Mouse (Mus musculus) MEL (cell line): ENCODE data around the gene Mrtfa. TPM values are rescaled to one million over a fixed set of nuclear protein-coding genes. Genes with fewer than 3 reads are reported as not detected.

ENCODE experiments used
- DNase-seq: peaks from one replicate; pipeline ENCODE4 v3.0.0; 2011; ENCODE audit warnings: low read depth, low spot score
- H3K27ac ChIP-seq: 2 replicates; pipeline ENCODE4 v1.5.1; 2012; ENCODE audit warnings: low read depth, mild to moderate bottlenecking, control low read depth, low read length, moderate library complexity; ENCODE audit not compliant: control insufficient read depth
- H3K27me3 ChIP-seq, 2 experiments: fragments of 150-350 bp in 1 of 2; sonication (generic) in 1 of 2; 2 replicates each; pipeline ENCODE4 v1.6.1; 2012; ENCODE audit warnings: low read length in 2 of 2, mild to moderate bottlenecking in 2 of 2, improper control_type of control experiment in 1 of 2, moderate library complexity in 1 of 2; ENCODE audit not compliant: insufficient read depth in 2 of 2, control insufficient read depth in 1 of 2
- H3K36me3 ChIP-seq, 2 experiments: 2 replicates each; pipeline ENCODE4 v1.6.1; 2012 to 2014; ENCODE audit warnings: low read length in 2 of 2, improper control_type of control experiment in 1 of 2, inconsistent platforms in 1 of 2, mild to moderate bottlenecking in 1 of 2; ENCODE audit not compliant: insufficient read depth in 2 of 2, control insufficient read depth in 1 of 2
- H3K4me1 ChIP-seq, 2 experiments: fragments of 150-350 bp in 1 of 2; sonication (generic) in 1 of 2; 2 replicates each; pipeline ENCODE4 v1.6.1; 2012; ENCODE audit warnings: low read length in 2 of 2, improper control_type of control experiment in 1 of 2, mild to moderate bottlenecking in 1 of 2; ENCODE audit not compliant: insufficient read depth in 2 of 2, control insufficient read depth in 1 of 2
- H3K4me3 ChIP-seq, 2 experiments: fragments of 150-350 bp in 1 of 2; sonication (generic) in 1 of 2; 2 replicates each; pipeline ENCODE4 v1.5.1; 2012; ENCODE audit warnings: low read depth in 2 of 2, low read length in 2 of 2, mild to moderate bottlenecking in 2 of 2, moderate library complexity in 2 of 2, control low read depth in 1 of 2, improper control_type of control experiment in 1 of 2; ENCODE audit not compliant: control insufficient read depth in 1 of 2, insufficient read depth in 1 of 2
- H3K79me2 ChIP-seq: 2 replicates; pipeline ENCODE4 v1.6.1; 2012; ENCODE audit warnings: mild to moderate bottlenecking, low read length, moderate library complexity; ENCODE audit not compliant: control insufficient read depth, poor library complexity, insufficient read depth
- H3K9ac ChIP-seq: 2 replicates; pipeline ENCODE4 v1.6.1; 2012; ENCODE audit warnings: low read depth, mild to moderate bottlenecking, control low read depth, low read length, moderate library complexity; ENCODE audit not compliant: control insufficient read depth, poor library complexity, severe bottlenecking
- H3K9me3 ChIP-seq: fragments of 150-350 bp; sonication (generic); replicated peaks from 2 replicates; pipeline ENCODE4 v1.6.1; 2012; ENCODE audit warnings: mild to moderate bottlenecking, low read length, improper control_type of control experiment, moderate library complexity; ENCODE audit not compliant: insufficient read depth
- CTCF ChIP-seq, 3 experiments: IDR thresholded peaks in 2 of 3; conservative IDR thresholded peaks in 1 of 3; 2 replicates each; pipeline ENCODE4 v1.5.1; 2011 to 2012; ENCODE audit warnings: low read length in 3 of 3, low read depth in 2 of 3, mild to moderate bottlenecking in 2 of 3, improper control_type of control experiment in 1 of 3, inconsistent platforms in 1 of 3, mixed read lengths in 1 of 3, moderate library complexity in 1 of 3; ENCODE audit not compliant: control insufficient read depth in 1 of 3, insufficient read depth in 1 of 3, poor library complexity in 1 of 3, severe bottlenecking in 1 of 3
- KAT2A ChIP-seq: conservative IDR thresholded peaks from 2 replicates; pipeline ENCODE4 v1.6.1; 2012; ENCODE audit warnings: low read depth, low read length, improper control_type of control experiment, inconsistent platforms
- MAX ChIP-seq: IDR thresholded peaks from 2 replicates; pipeline ENCODE4 v1.6.1; 2011; ENCODE audit warnings: low read length, improper control_type of control experiment
- MAZ ChIP-seq: IDR thresholded peaks from 2 replicates; pipeline ENCODE4 v1.6.1; 2012; ENCODE audit warnings: low read depth, mild to moderate bottlenecking, inconsistent platforms, low read length, improper control_type of control experiment
- MYC ChIP-seq: IDR thresholded peaks from 2 replicates; pipeline ENCODE4 v1.6.1; 2011; ENCODE audit warnings: low read depth, mild to moderate bottlenecking, low read length, improper control_type of control experiment, moderate library complexity
- NELFE ChIP-seq: IDR thresholded peaks from 2 replicates; pipeline ENCODE4 v1.6.1; 2011; ENCODE audit warnings: low read depth, low read length, improper control_type of control experiment
- POLR2A ChIP-seq, 2 experiments: IDR thresholded peaks; 2 replicates each; pipeline ENCODE4 v1.6.1; 2011 to 2012; ENCODE audit warnings: low read length in 2 of 2, mild to moderate bottlenecking in 2 of 2, control low read depth in 1 of 2, improper control_type of control experiment in 1 of 2, low read depth in 1 of 2, moderate library complexity in 1 of 2; ENCODE audit not compliant: control insufficient read depth in 1 of 2, insufficient read depth in 1 of 2, poor library complexity in 1 of 2
- POLR2AphosphoS5 ChIP-seq: IDR thresholded peaks from 2 replicates; pipeline ENCODE4 v1.6.1; 2012; ENCODE audit warnings: low read depth, borderline replicate concordance, mild to moderate bottlenecking, inconsistent platforms, low read length, moderate library complexity, mixed read lengths
- RAD21 ChIP-seq: IDR thresholded peaks from 2 replicates; pipeline ENCODE4 v1.6.1; 2011; ENCODE audit warnings: mild to moderate bottlenecking, low read depth, low read length, improper control_type of control experiment
- SIN3A ChIP-seq: IDR thresholded peaks from 2 replicates; pipeline ENCODE4 v1.6.1; 2012; ENCODE audit warnings: low read length, improper control_type of control experiment, inconsistent platforms
- SMC3 ChIP-seq: IDR thresholded peaks from 2 replicates; pipeline ENCODE4 v1.6.1; 2011; ENCODE audit warnings: low read depth, low read length, improper control_type of control experiment
- TCF12 ChIP-seq: IDR thresholded peaks from 2 replicates; pipeline ENCODE4 v1.6.1; 2014; ENCODE audit warnings: low read depth, mild to moderate bottlenecking, inconsistent platforms, low read length, improper control_type of control experiment, moderate library complexity
- ZC3H11A ChIP-seq: IDR thresholded peaks from 2 replicates; pipeline ENCODE4 v1.6.1; 2012; ENCODE audit warnings: low read depth, mild to moderate bottlenecking, inconsistent platforms, low read length, improper control_type of control experiment
- ZKSCAN1 ChIP-seq: IDR thresholded peaks from 2 replicates; pipeline ENCODE4 v1.6.1; 2012; ENCODE audit warnings: low read depth, mild to moderate bottlenecking, inconsistent platforms, low read length, improper control_type of control experiment, moderate library complexity
- ZMIZ1 ChIP-seq: IDR thresholded peaks from 2 replicates; pipeline ENCODE4 v1.6.1; 2012; ENCODE audit warnings: low read depth, mild to moderate bottlenecking, inconsistent platforms, low read length, improper control_type of control experiment, moderate library complexity
- ZNF384 ChIP-seq: IDR thresholded peaks from 2 replicates; pipeline ENCODE4 v1.6.1; 2012; ENCODE audit warnings: low read depth, mild to moderate bottlenecking, inconsistent platforms, low read length, improper control_type of control experiment
- polyA plus RNA-seq, 2 experiments: library from polyadenylated mRNA; stranded (reverse) in 1 of 2; unstranded in 1 of 2; fragments of >175 nt in 1 of 2; fragments of >200 nt in 1 of 2; gene quantifications; 2 replicates each; pipeline versions ENCODE4 v1.2.1 to v1.2.4; 2012; ENCODE audit warnings: low replicate concordance in 2 of 2, low read depth in 1 of 2; ENCODE audit not compliant: insufficient read length in 2 of 2, insufficient read depth in 1 of 2, missing spikeins in 1 of 2
- total RNA-seq: library from RNA; depleted of rRNA; stranded (reverse); fragments of 300-350 nt; gene quantifications from 2 replicates; pipeline ENCODE4 v1.2.3, GENCODE M21; 2012

Gene Mrtfa
- total and polyA plus RNA-seq, 3 experiments, result 2.6 to 11.9 TPM; not detected in 1

DNA sequence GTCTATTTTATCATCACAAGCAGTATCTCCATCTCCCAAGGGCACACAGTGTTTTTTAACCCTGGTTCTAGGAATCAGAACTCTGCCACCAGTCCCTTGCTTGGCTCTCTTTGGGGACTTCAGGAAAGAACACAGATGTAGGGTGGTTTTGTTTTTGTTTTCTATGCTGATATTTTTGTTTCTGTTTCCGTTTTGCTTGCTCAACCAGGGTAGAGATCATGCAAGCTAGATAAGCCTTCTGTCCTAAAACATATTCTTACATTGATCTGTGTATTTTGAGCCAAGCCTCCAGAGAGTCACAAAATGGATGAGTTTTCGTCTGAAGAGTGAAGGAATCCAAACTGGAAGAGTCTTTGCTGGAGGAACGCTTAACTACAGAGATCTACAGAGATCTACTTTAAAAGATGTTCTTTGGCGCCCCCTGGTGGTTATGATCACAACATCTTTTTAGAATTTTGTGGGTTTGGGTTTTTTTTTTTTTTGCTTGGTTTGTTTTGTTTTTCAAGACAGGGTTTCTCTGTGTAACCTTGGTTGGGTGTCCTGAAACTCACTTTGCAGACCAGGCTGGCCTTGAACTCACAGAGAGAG lies 8.9 kb upstream of the Mrtfa start:
- Histone ChIP-seq H3K36me3 (no peaks in the 10 kb centered on the region), H3K4me3 (peak overlapping the region; percentile 9 to 59; a peak in 3 of 4 replicates), H3K79me2 (no peaks in the 10 kb centered on the region), H3K9me3 (no peaks in the 10 kb centered on the region), H3K4me1 (peaks cover 0 to 6% of the 10 kb centered on the region in 2 experiments; a peak in 2 of 4 replicates), H3K27me3 (no peaks in the 10 kb centered on the region), H3K27ac (no peak overlapping the region), H3K9ac (no peak overlapping the region)
- TF ChIP-seq SMC3, result peak; percentile 86
- TF ChIP-seq ZKSCAN1, result peak; percentile 83
- peak; percentile 95 for TF ChIP-seq ZNF384
- no peak for TF ChIP-seq POLR2A (IDR thresholded peaks at IDR 0.05; ENCODE audit: control insufficient read depth in 1 of 2, insufficient read depth in 1 of 2, low read depth in 1 of 2, low read length in 2 of 2, poor library complexity in 1 of 2)
- TF ChIP-seq SIN3A, result peak; percentile 46
- no peak for TF ChIP-seq NELFE
- no peak for TF ChIP-seq MYC
- TF ChIP-seq MAZ, result no peak
- TF ChIP-seq ZC3H11A, result peak; percentile 79
- no peak for TF ChIP-seq KAT2A
- TF ChIP-seq RAD21, result peak; percentile 82
- no peak for TF ChIP-seq TCF12
- TF ChIP-seq ZMIZ1, result no peak
- peak; percentile 20 to 77 (median 36); a peak in 3 of 6 replicates for TF ChIP-seq CTCF (IDR thresholded peaks at IDR 0.05 in 2 of 3, conservative IDR thresholded peaks at IDR 0.05 in 1 of 3; ENCODE audit: control insufficient read depth in 1 of 3, insufficient read depth in 1 of 3, low read depth in 2 of 3, low read length in 3 of 3, poor library complexity in 1 of 3, severe bottlenecking in 1 of 3)
- TF ChIP-seq POLR2AphosphoS5, result no peak
- DNase-seq, result peak; percentile 82

- H3K4me1 ChIP-seq, result peaks cover 0 to 6% of the 10 kb centered on the region in 2 experiments; a peak in 2 of 4 replicates
- H3K9me3 ChIP-seq, result no peaks in the 10 kb centered on the region
- no peaks in the 10 kb centered on the region for H3K27me3 ChIP-seq
- H3K36me3 ChIP-seq, result no peaks in the 10 kb centered on the region
- H3K4me3 ChIP-seq, result no peak overlapping the region
- H3K27ac ChIP-seq, result no peak overlapping the region
- no peak overlapping the region for H3K9ac ChIP-seq
- no peaks in the 10 kb centered on the region for H3K79me2 ChIP-seq
- TF ChIP-seq CTCF (IDR thresholded peaks at IDR 0.05 in 2 of 3, conservative IDR thresholded peaks at IDR 0.05 in 1 of 3; ENCODE audit: control insufficient read depth in 1 of 3, insufficient read depth in 1 of 3, low read depth in 2 of 3, low read length in 3 of 3, poor library complexity in 1 of 3, severe bottlenecking in 1 of 3) (peak; percentile 24 to 25 (median 24); a peak in 3 of 6 replicates), ZC3H11A (0 out of 2 replicates have a peak, but pooled peaks have one; percentile 2), MAX (no peak)
- no peak for DNase-seq
These were observed 7.9 kb upstream of the Mrtfa start for GRCm38 (mm10) chr15:81198447-81198846.
